Mouse (Mus musculus) liver, embryonic 16.5 days (tissue): ENCODE data around the gene Vars2. TPM values are rescaled to one million over a fixed set of nuclear protein-coding genes. Genes with fewer than 3 reads are reported as not detected.

Source experiments
- ATAC-seq: fragments of 200-750 bp; cut with Nextera tagmentation; 2 replicates; pipeline ENCODE4 v1.8.0; 2017; ENCODE audit warnings: low read depth, mild to moderate bottlenecking, moderate number of reproducible peaks, moderate library complexity
- H3K27ac ChIP-seq: fragments of 300-500 bp; sonication (generic); 2 replicates; pipeline ENCODE4 v1.5.1; 2014; ENCODE audit warnings: mild to moderate bottlenecking, low read length
- H3K27me3 ChIP-seq: fragments of 300-500 bp; sonication (generic); 2 replicates; pipeline ENCODE4 v1.6.1; 2014; ENCODE audit warnings: low read depth, low read length, mixed read lengths; ENCODE audit not compliant: control insufficient read depth, insufficient read depth
- H3K36me3 ChIP-seq: fragments of 300-500 bp; sonication (generic); 2 replicates; pipeline ENCODE4 v1.6.1; 2014; ENCODE audit warnings: mild to moderate bottlenecking; ENCODE audit not compliant: control insufficient read depth, insufficient read depth
- H3K4me1 ChIP-seq: fragments of 300-500 bp; sonication (generic); 2 replicates; pipeline ENCODE4 v1.6.1; 2014; ENCODE audit warnings: low read depth, low read length, mixed read lengths; ENCODE audit not compliant: control insufficient read depth
- H3K4me2 ChIP-seq: fragments of 300-500 bp; sonication (generic); 2 replicates; pipeline ENCODE4 v1.6.1; 2014; ENCODE audit warnings: low read depth, low read length, mixed read lengths
- H3K4me3 ChIP-seq: fragments of 300-500 bp; sonication (generic); 2 replicates; pipeline ENCODE4 v1.5.1; 2014; ENCODE audit warnings: low read depth, mild to moderate bottlenecking, low read length
- H3K9ac ChIP-seq: fragments of 300-500 bp; sonication (generic); 2 replicates; pipeline ENCODE4 v1.6.1; 2014; ENCODE audit warnings: low read depth, low read length
- H3K9me3 ChIP-seq: fragments of 300-500 bp; sonication (generic); replicated peaks from 2 replicates; pipeline ENCODE4 v1.6.1; 2016; ENCODE audit warnings: low read length; ENCODE audit not compliant: control insufficient read depth
- WGBS: fragments of 180-500 bp; shearing (Covaris S2); extraction: QIAGEN DNeasy Blood & Tissue Kit; methylation state at CpG from one replicate; pipeline ENCODE4 v1.1.7; 2014; ENCODE audit not compliant: insufficient replicate concordance; 5-methylcytosine and 5-hydroxymethylcytosine counted together
- polyA plus RNA-seq: library from polyadenylated mRNA; unstranded; fragments of >200 nt; fragmentation: Nextera tagmentation; extraction: Ambion mirVana; gene quantifications from 2 replicates; pipeline ENCODE4 v1.2.1, GENCODE M21; 2015

Vars2 gene
- polyA plus RNA-seq, 1 experiment from 2014 or later, result 6.5 TPM

DNA sequence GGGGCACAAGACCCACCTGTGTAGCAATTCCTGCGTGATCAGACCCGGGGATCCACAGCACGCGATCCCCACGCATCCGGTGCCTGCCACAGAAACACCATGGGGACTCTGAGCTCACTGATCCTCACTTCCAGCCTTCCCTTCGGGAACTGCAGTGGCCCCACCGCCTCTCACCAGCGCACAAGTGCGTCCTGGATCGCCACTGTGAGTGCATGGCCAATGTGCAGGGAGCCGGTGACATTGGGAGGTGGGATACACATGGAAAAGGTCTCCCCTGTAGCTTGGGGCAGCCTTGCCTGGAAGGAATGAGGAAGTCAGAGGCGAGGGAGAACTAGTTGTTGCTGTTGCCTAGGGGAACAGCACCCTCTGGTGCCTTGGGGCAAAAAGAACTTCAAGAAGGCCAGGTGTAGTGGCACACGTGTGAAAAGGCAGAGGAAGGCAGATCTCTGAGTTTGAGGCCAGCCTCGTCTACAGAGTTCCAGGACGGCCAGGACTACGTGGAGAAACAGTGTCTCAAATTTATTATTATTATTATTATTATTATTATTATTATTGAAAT, 1.4 kb downstream of the Vars2 start:
- ATAC-seq, result no peak
- H3K36me3 ChIP-seq, result no peaks in the 10 kb centered on the region; the same call in 1 of the 2 replicates
- no peaks in the 10 kb centered on the region for H3K27me3 ChIP-seq
- no peak overlapping the region for H3K4me2 ChIP-seq
- no peaks in the 10 kb centered on the region for H3K9me3 ChIP-seq
- H3K27ac ChIP-seq, result no peak overlapping the region
- H3K4me3 ChIP-seq, result no peak overlapping the region
- WGBS, result 71% methylated on average over 17 of the region's 17 CpGs
- H3K9ac ChIP-seq, result no peak overlapping the region
- H3K4me1 ChIP-seq, result peaks cover 11% of the 10 kb centered on the region

GRCm38 (mm10) chr17:35653086-35653485, 14.3 kb downstream of the Vars2 start:
- H3K27me3 ChIP-seq, result no peaks in the 10 kb centered on the region
- no peak overlapping the region for H3K9ac ChIP-seq
- H3K4me2 ChIP-seq, result no peak overlapping the region
- no peaks in the 10 kb centered on the region for H3K4me1 ChIP-seq
- no peak overlapping the region for H3K27ac ChIP-seq
- 61% methylated on average over 2 of the region's 2 CpGs for WGBS
- ATAC-seq, result no peak
- H3K36me3 ChIP-seq, result peaks cover 8% of the 10 kb centered on the region; the same call in 1 of the 2 replicates
- H3K4me3 ChIP-seq, result no peak overlapping the region
- no peaks in the 10 kb centered on the region for H3K9me3 ChIP-seq

GRCm38 (mm10) chr17:35649429-35649828, 18.0 kb downstream of the Vars2 start:
- Histone ChIP-seq H3K9ac (no peak overlapping the region), H3K36me3 (no peaks in the 10 kb centered on the region), H3K9me3 (no peaks in the 10 kb centered on the region), H3K4me1 (no peaks in the 10 kb centered on the region), H3K27ac (no peak overlapping the region), H3K4me3 (no peak overlapping the region), H3K4me2 (no peak overlapping the region), H3K27me3 (no peaks in the 10 kb centered on the region)
- WGBS, result 67% methylated on average over 2 of the region's 2 CpGs
- ATAC-seq, result no peak

GRCm38 (mm10) chr17:35643609-35644236, 23.7 kb downstream of the Vars2 start, which contains the start of gene Mucl3:
Mucl3 (minus strand) TSS chr17:35643695.
- H3K9ac ChIP-seq, result no peak within 1 kb of the TSS
- 59% methylated on average over 13 of the region's 13 CpGs for WGBS
- H3K9me3 ChIP-seq, result no peaks in the 10 kb centered on the region
- H3K4me2 ChIP-seq, result no peak within 1 kb of the TSS
- no peak within 1 kb of the TSS for H3K4me3 ChIP-seq
- no peak within 1 kb of the TSS for H3K27ac ChIP-seq
- no peaks in the 10 kb centered on the region for H3K36me3 ChIP-seq
- ATAC-seq, result no peak
- no peaks in the 10 kb centered on the region for H3K4me1 ChIP-seq
- H3K27me3 ChIP-seq, result no peaks in the 10 kb centered on the region

GRCm38 (mm10) chr17:35639352-35639751, 28.0 kb downstream of the Vars2 start:
- Histone ChIP-seq H3K27ac (no peak overlapping the region), H3K36me3 (no peaks in the 10 kb centered on the region), H3K4me2 (no peak overlapping the region), H3K27me3 (no peaks in the 10 kb centered on the region; the same call in 1 of the 2 replicates), H3K4me1 (no peaks in the 10 kb centered on the region), H3K9ac (no peak overlapping the region), H3K4me3 (no peak overlapping the region), H3K9me3 (no peaks in the 10 kb centered on the region)
- WGBS, result 52% methylated on average over 6 of the region's 6 CpGs
- ATAC-seq, result no peak

DNA sequence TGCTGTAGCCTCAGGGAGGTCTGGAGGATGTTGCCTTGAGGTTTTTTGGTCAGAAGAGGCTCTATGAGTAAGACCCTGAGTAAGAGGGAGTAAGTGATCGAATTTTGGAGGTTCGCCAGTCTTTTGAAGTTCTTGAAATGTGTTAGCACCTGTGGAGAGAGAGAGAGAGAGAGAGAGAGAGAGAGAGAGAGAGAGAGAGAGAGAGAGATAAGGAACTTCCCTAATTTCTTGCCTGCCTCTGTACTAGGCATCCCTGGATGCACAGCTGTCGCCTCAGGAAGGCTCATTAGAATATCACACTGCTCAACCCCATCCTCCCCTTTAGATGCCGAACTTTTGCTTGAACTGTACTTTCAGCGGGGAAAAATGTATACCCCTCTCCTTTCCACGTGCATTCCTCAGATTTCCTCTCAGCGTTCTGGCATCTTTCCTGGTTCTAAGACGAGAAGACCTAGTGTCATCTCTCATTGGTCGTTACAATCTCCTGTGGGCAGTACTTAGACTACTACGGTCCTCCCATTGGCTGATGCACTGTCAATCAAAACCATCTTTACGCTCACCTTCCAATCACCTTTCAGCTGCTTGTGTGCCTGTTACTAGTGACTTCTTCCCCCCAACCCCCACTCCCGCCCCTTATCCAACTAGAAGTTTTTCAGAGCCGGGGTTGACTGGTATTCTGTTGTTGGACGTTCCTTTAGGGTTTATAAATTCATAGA, 28.8 kb downstream of the Vars2 start:
- Histone ChIP-seq H3K9me3 (no peaks in the 10 kb centered on the region), H3K4me3 (no peak overlapping the region), H3K4me1 (no peaks in the 10 kb centered on the region), H3K36me3 (no peaks in the 10 kb centered on the region), H3K4me2 (no peak overlapping the region), H3K27ac (no peak overlapping the region), H3K9ac (no peak overlapping the region), H3K27me3 (no peaks in the 10 kb centered on the region; the same call in 1 of the 2 replicates)
- 16% methylated on average over 14 of the region's 14 CpGs for WGBS
- ATAC-seq, result peak; percentile 58; the same call in 1 of the 2 replicates

DNA sequence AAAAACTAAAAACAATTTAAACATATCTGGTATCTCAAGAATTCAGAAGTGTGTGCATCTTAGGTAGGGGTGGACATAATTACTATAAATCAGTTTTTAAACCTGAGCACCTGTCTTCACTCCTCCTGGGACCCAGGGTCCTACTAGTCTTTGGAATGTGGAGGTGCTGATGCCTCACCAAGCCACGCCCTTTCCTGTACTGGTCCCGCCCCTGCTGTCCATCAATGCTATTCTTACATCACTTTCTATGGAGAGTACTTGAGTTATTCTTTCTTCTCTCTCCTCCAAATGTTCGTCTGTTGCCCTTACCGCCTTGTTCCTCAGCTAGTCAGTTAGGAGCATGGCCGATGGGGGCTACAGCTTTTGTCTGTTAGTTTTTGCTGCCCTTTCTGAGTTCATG, 31.0 kb downstream of the Vars2 start:
- no peak overlapping the region for H3K4me3 ChIP-seq
- no peak overlapping the region for H3K9ac ChIP-seq
- 19% methylated on average over 5 of the region's 5 CpGs for WGBS
- no peak overlapping the region for H3K27ac ChIP-seq
- no peaks in the 10 kb centered on the region; the same call in 1 of the 2 replicates for H3K27me3 ChIP-seq
- H3K9me3 ChIP-seq, result no peaks in the 10 kb centered on the region
- H3K4me2 ChIP-seq, result no peak overlapping the region
- H3K36me3 ChIP-seq, result no peaks in the 10 kb centered on the region
- no peaks in the 10 kb centered on the region for H3K4me1 ChIP-seq
- ATAC-seq, result no peak

DNA sequence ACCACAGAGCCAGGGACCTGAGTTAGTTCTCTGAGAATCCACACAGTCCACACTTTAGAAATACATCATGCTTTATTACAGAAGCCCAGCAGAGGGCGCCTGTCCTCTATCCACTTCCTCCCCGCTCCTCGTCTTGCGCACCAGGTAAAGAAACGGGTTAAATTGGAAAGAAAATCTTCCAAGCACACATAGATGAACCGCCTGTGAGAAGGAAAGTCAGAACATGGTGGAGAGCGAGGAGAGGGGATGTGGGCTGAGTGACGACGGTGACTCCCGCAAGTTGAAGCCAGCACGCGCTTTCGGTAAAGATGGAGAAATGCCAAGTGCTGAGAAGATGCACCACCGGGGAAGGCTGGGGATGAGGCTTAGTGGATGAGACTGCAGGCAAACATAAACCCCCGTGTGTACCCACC, 31.7 kb downstream of the Vars2 start:
- H3K9me3 ChIP-seq, result no peaks in the 10 kb centered on the region
- H3K4me2 ChIP-seq, result peak overlapping the region; percentile 54
- WGBS, result 3% methylated on average over 15 of the region's 15 CpGs
- H3K9ac ChIP-seq, result no peak overlapping the region
- H3K36me3 ChIP-seq, result no peaks in the 10 kb centered on the region
- no peaks in the 10 kb centered on the region for H3K4me1 ChIP-seq
- no peak overlapping the region for H3K27ac ChIP-seq
- no peaks in the 10 kb centered on the region; the same call in 1 of the 2 replicates for H3K27me3 ChIP-seq
- ATAC-seq, result no peak
- H3K4me3 ChIP-seq, result peak overlapping the region; percentile 32

DNA sequence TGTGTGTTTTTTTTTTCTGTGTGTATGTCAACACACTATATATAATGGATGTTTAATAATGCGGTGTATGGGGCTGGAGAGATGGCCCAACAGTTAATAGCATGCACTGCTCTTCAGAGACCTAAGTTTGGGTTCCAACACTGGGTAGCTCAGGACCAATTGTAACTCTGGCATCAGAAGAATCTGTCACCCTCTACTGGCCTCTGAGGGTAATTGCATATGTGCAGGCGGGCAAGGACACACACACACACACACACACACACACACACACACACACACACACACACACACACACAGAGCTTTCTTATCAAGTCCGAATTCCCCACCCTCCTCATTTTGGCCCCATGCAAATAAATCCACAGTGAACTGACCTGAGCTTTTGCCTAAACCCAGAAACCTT, 32.2 kb downstream of the Vars2 start:
- H3K4me3 ChIP-seq, result no peak overlapping the region
- no peak overlapping the region for H3K27ac ChIP-seq
- no peaks in the 10 kb centered on the region; the same call in 1 of the 2 replicates for H3K27me3 ChIP-seq
- WGBS, result 50% methylated on average over 3 of the region's 3 CpGs
- no peak overlapping the region for H3K9ac ChIP-seq
- ATAC-seq, result no peak
- H3K9me3 ChIP-seq, result no peaks in the 10 kb centered on the region
- no peaks in the 10 kb centered on the region for H3K36me3 ChIP-seq
- no peak overlapping the region for H3K4me2 ChIP-seq
- no peaks in the 10 kb centered on the region for H3K4me1 ChIP-seq
